Mouse (Mus musculus): Measurements from ENCODE around the gene Uchl1. TPM values are rescaled to one million over a fixed set of nuclear protein-coding genes. Genes with fewer than 3 reads are reported as not detected.

The Uchl1 gene
- polyA plus RNA-seq, 1 experiment from 2014 or later = 136 TPM

- ATAC-seq (replicated peaks; ENCODE audit: insufficient number of reproducible peaks, low FRiP score, low TSS enrichment) = no peak
- no peak overlapping the region for H3K4me2 ChIP-seq
- no peaks in the 10 kb centered on the region for H3K4me1 ChIP-seq (ENCODE audit: control insufficient read depth, insufficient read depth, low read length)
- WGBS (ENCODE audit: insufficient replicate concordance) = 48% methylated on average over 11 of the region's 11 CpGs
- H3K27me3 ChIP-seq (ENCODE audit: control insufficient read depth, insufficient read depth, low read length) = peaks cover 46% of the 10 kb centered on the region
- no peak overlapping the region for H3K9ac ChIP-seq (ENCODE audit: low read depth, low read length)
- no peak overlapping the region for H3K4me3 ChIP-seq (ENCODE audit: low read depth, low read length)
- H3K27ac ChIP-seq (ENCODE audit: low read depth, low read length) = no peak overlapping the region
- H3K9me3 ChIP-seq (replicated peaks; ENCODE audit: control insufficient read depth, low read length) = no peaks in the 10 kb centered on the region
- no peaks in the 10 kb centered on the region for H3K36me3 ChIP-seq (ENCODE audit: control insufficient read depth, insufficient read depth, low read length)
Observed at GRCm38 (mm10) chr5:66730621-66731301, 54.9 kb downstream of the Uchl1 start.

- no peaks in the 10 kb centered on the region for H3K36me3 ChIP-seq (ENCODE audit: control insufficient read depth, insufficient read depth, low read length)
- H3K4me2 ChIP-seq = no peak overlapping the region
- H3K27ac ChIP-seq (ENCODE audit: low read depth, low read length) = no peak overlapping the region
- no peaks in the 10 kb centered on the region for H3K9me3 ChIP-seq (replicated peaks; ENCODE audit: control insufficient read depth, low read length)
- no peak overlapping the region for H3K4me3 ChIP-seq (ENCODE audit: low read depth, low read length)
- ATAC-seq (replicated peaks; ENCODE audit: insufficient number of reproducible peaks, low FRiP score, low TSS enrichment) = no peak
- 83% methylated on average over 1 of the region's 1 CpGs for WGBS (ENCODE audit: insufficient replicate concordance)
- no peaks in the 10 kb centered on the region for H3K4me1 ChIP-seq (ENCODE audit: control insufficient read depth, insufficient read depth, low read length)
- H3K9ac ChIP-seq (ENCODE audit: low read depth, low read length) = no peak overlapping the region
- H3K27me3 ChIP-seq (ENCODE audit: control insufficient read depth, insufficient read depth, low read length) = peaks cover 43% of the 10 kb centered on the region
Observed at GRCm38 (mm10) chr5:66731302-66731697, 55.4 kb downstream of the Uchl1 start.

GRCm38 (mm10) chr5:66733556-66733955, 57.7 kb downstream of the Uchl1 start:
- no peak overlapping the region for H3K27ac ChIP-seq (ENCODE audit: low read depth, low read length)
- H3K4me2 ChIP-seq = no peak overlapping the region
- WGBS (ENCODE audit: insufficient replicate concordance) = 88% methylated on average over 1 of the region's 1 CpGs
- H3K9me3 ChIP-seq (replicated peaks; ENCODE audit: control insufficient read depth, low read length) = no peaks in the 10 kb centered on the region
- H3K4me1 ChIP-seq (ENCODE audit: control insufficient read depth, insufficient read depth, low read length) = no peaks in the 10 kb centered on the region
- H3K9ac ChIP-seq (ENCODE audit: low read depth, low read length) = no peak overlapping the region
- ATAC-seq (replicated peaks; ENCODE audit: insufficient number of reproducible peaks, low FRiP score, low TSS enrichment) = no peak
- peaks cover 30% of the 10 kb centered on the region for H3K27me3 ChIP-seq (ENCODE audit: control insufficient read depth, insufficient read depth, low read length)
- H3K4me3 ChIP-seq (ENCODE audit: low read depth, low read length) = no peak overlapping the region
- no peaks in the 10 kb centered on the region for H3K36me3 ChIP-seq (ENCODE audit: control insufficient read depth, insufficient read depth, low read length)

Other genes with a start within 250 kb of the Uchl1 start
- gene Apbb2, start 57.3 kb upstream of the Uchl1 start, polyA plus RNA-seq (2014; fragmentation: Nextera tagmentation; extraction: Ambion mirVana) = 25.9 and 28.0 TPM in 2 replicates
- gene Limch1, start 69.7 kb downstream of the Uchl1 start, polyA plus RNA-seq (2014; fragmentation: Nextera tagmentation; extraction: Ambion mirVana) = 28.2 and 32.8 TPM in 2 replicates

All from heart, embryonic 11.5 days (tissue).